ENCODE assay signal across 25 mouse cellular contexts in the genomic region with DNA sequence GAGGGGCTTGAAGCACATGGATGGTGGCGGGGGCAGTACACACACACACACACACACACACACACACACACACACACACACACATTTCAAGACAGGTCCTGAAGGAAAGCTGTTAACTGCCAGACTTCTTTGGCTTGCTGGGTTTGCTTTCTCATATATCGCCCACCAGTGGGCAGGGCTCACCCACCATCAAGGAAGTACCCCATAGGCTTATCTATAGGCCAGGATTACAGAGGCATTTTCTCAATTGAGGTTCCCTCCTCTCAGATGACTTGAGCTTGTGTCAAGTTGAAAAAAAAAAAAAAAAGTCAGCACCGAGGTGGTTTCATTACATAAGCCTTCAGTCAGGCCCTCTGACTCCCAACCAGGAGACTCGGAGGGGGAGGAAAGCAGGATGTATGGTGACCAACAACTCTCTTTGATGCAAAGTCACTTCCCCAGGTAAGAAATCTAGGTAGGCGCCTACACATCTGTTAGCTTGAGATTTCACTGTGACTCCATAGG. TPM values are rescaled to one million over a fixed set of nuclear protein-coding genes. Genes with fewer than 3 reads are reported as not detected.
DNase-seq lines count a peak whose midpoint lies in the region; ATAC-seq and TF ChIP-seq lines count a peak whose summit lies in the region.
"Had no signal": no experiment of that assay in that cellular context is flagged by ENCODE, and none has a peak within 500 bp of the region (broad histone marks: within the 10 kb centered on the region; RNA-seq: fewer than 3 reads in every experiment).

No protein-coding gene starts in this region.

- WGBS in spleen, adult 2 months = 50% methylated on average over 5 of the region's 5 CpGs

- no peak for TF ChIP-seq CTCF in spleen, adult 2 months (IDR thresholded peaks at IDR 0.05; ENCODE audit: extremely low read depth, insufficient read depth, insufficient read length, insufficient replicate concordance)

- H3K4me3 ChIP-seq in spleen, adult 2 months (ENCODE audit: extremely low read depth, insufficient read depth, insufficient read length) = no peak overlapping the region
- H3K4me3 ChIP-seq in megakaryocyte, embryonic 14.5 days (replicated peaks) = peak overlapping the region; percentile 89
- H3K4me3 ChIP-seq: erythroblast, embryonic 14.5 days; hindbrain, embryonic 12.5 days had no signal

- DNase-seq in spleen, adult 2 months (ENCODE audit: low read depth in 1 of 2, low spot score in 2 of 2) = no peak
- no peak for DNase-seq in spleen, adult 18-20 months
- DNase-seq in right cerebral cortex, postnatal 25 days = no peak
- no peak for DNase-seq in cerebellum, postnatal 4 days (ENCODE audit: low spot score in 2 of 2)
- no peak for DNase-seq in cerebellum, adult 8-10 months
- DNase-seq: adrenal gland, postnatal 10 days; cerebellum, adult 11 months; cerebellum, adult 9-11 months; forebrain, postnatal 0 days; gastrocnemius, postnatal 10 days; heart, postnatal 14 days; kidney, adult 8-10 months; kidney, postnatal 10 days; layer of hippocampus, postnatal 36 days; left cerebral cortex, postnatal 4 days; right cerebral cortex, adult 18-20 months had no signal

- H3K36me3 ChIP-seq in spleen, adult 2 months (ENCODE audit: control insufficient read depth, insufficient read depth, low read length) = no peaks in the 10 kb centered on the region
- H3K36me3 ChIP-seq in megakaryocyte, embryonic 14.5 days (replicated peaks; ENCODE audit: low read length) = peaks cover 56% of the 10 kb centered on the region
- H3K36me3 ChIP-seq: hindbrain, embryonic 12.5 days had no signal

- ATAC-seq in common myeloid progenitor, adult 5-6 weeks (replicated peaks; ENCODE audit: low read depth, poor library complexity, severe bottlenecking) = peak; percentile 69
- ATAC-seq: activated CD4-positive, CD25-positive, alpha-beta regulatory T cell, adult 4 months; forebrain, postnatal 0 days; intestine, embryonic 16.5 days; lung, postnatal 0 days; midbrain, embryonic 16.5 days had no signal

- H3K27ac ChIP-seq in spleen, adult 2 months (ENCODE audit: insufficient read depth, low read length) = peak overlapping the region; percentile 71
- H3K27ac ChIP-seq: hindbrain, embryonic 12.5 days; macrophage had no signal

- peaks cover 7% of the 10 kb centered on the region; the same call in 1 of the 2 replicates for H3K9me3 ChIP-seq in megakaryocyte, embryonic 14.5 days
- H3K9me3 ChIP-seq: hindbrain, embryonic 12.5 days had no signal

- TF ChIP-seq POLR2A in spleen, adult 2 months (IDR thresholded peaks at IDR 0.05; ENCODE audit: low read depth, low read length) = no peak

- peaks cover 9% of the 10 kb centered on the region; the same call in 1 of the 2 replicates for H3K4me1 ChIP-seq in spleen, adult 2 months (ENCODE audit: control insufficient read depth, insufficient read depth, insufficient read length)
- peaks cover 97% of the 10 kb centered on the region for H3K4me1 ChIP-seq in megakaryocyte, embryonic 14.5 days
- H3K4me1 ChIP-seq: hindbrain, embryonic 12.5 days had no signal

- no peaks in the 10 kb centered on the region for H3K27me3 ChIP-seq in spleen, adult 2 months (ENCODE audit: control insufficient read depth, insufficient read depth, low read length)
- no peaks in the 10 kb centered on the region for H3K27me3 ChIP-seq in megakaryocyte, embryonic 14.5 days (replicated peaks)

RNA-seq across cellular contexts. Expression of gene Diras2, which starts 19.7 kb away (rescaled TPM):
- 2.0 TPM in 2 replicates for polyA plus RNA-seq in spleen, adult 2 months (2012; rRNA removed)
- 1.5 and 2.0 TPM in 2 replicates for total RNA-seq in common myeloid progenitor, adult 5-6 weeks (2017)
- 1.3 TPM in 1 of 2 replicates, not detected in the other for polyA plus RNA-seq in megakaryocyte, embryonic 14.5 days (2012; ENCODE audit: insufficient read depth, low replicate concordance)
- polyA plus RNA-seq: activated CD4-positive, CD25-positive, alpha-beta regulatory T cell, adult 4 months; erythroblast, embryonic 14.5 days had no signal

RNA-seq across cellular contexts. Expression of gene Syk, which starts 32.2 kb away (rescaled TPM):
- polyA plus RNA-seq in spleen, adult 2 months (2012; rRNA removed) = 119 and 126 TPM in 2 replicates
- total RNA-seq in common myeloid progenitor, adult 5-6 weeks (2017) = 79.3 and 83.0 TPM in 2 replicates
- polyA plus RNA-seq in megakaryocyte, embryonic 14.5 days (2012; ENCODE audit: insufficient read depth, low replicate concordance) = 33.3 and 55.7 TPM in 2 replicates
